31 mouse cellular contexts compared by ENCODE assay signal in genomic region chr2:169832184-169832583, GRCm38 (mm10).
DNase-seq lines count a peak whose midpoint lies in the region; ATAC-seq lines count a peak whose summit lies in the region.
"Had no signal": no experiment of that assay in that cellular context is flagged by ENCODE, and none has a peak within 500 bp of the region (broad histone marks: within the 10 kb centered on the region; RNA-seq: fewer than 3 reads in every experiment).

No protein-coding gene starts in this region.

- H3K9me3 ChIP-seq in neural tube, embryonic 15.5 days (replicated peaks): no peaks in the 10 kb centered on the region
- no peaks in the 10 kb centered on the region for H3K9me3 ChIP-seq in hindbrain, embryonic 14.5 days (ENCODE audit: control insufficient read depth, low read length)
- H3K9me3 ChIP-seq: embryonic facial prominence, embryonic 13.5 days; forebrain, embryonic 10.5 days; forebrain, embryonic 15.5 days; limb, embryonic 13.5 days had no signal

- no peak for ATAC-seq in neural tube, embryonic 15.5 days (ENCODE audit: low FRiP score)
- ATAC-seq in hindbrain, embryonic 14.5 days (ENCODE audit: low FRiP score): no peak
- ATAC-seq: forebrain, embryonic 15.5 days; inflammation-experienced regulatory T-cells, adult 6 months; midbrain, embryonic 16.5 days; Patski had no signal

- 35% methylated on average over 12 of the region's 12 CpGs for WGBS in neural tube, embryonic 15.5 days
- 52% methylated on average over 12 of the region's 12 CpGs for WGBS in hindbrain, embryonic 14.5 days

- peaks cover 36% of the 10 kb centered on the region for H3K4me1 ChIP-seq in neural tube, embryonic 15.5 days
- H3K4me1 ChIP-seq in hindbrain, embryonic 14.5 days (replicated peaks; ENCODE audit: control insufficient read depth, insufficient read depth, low read length): no peaks in the 10 kb centered on the region; the same call in 1 of the 2 replicates

- no peak overlapping the region for H3K27ac ChIP-seq in neural tube, embryonic 15.5 days (replicated peaks)
- 0 out of 2 replicates have a peak overlapping the region, but pooled peaks have one; percentile 3 for H3K27ac ChIP-seq in hindbrain, embryonic 14.5 days
- H3K27ac ChIP-seq: embryonic facial prominence, embryonic 13.5 days; forebrain, embryonic 10.5 days; forebrain, embryonic 15.5 days; gastrocnemius, adult 2 months; left cerebral cortex, adult 2 months; limb, embryonic 13.5 days; lung, embryonic 15.5 days had no signal

- H3K4me2 ChIP-seq in neural tube, embryonic 15.5 days: no peak overlapping the region
- no peak overlapping the region for H3K4me2 ChIP-seq in hindbrain, embryonic 14.5 days (replicated peaks)
- H3K4me2 ChIP-seq: embryonic facial prominence, embryonic 13.5 days; forebrain, embryonic 15.5 days; heart, embryonic 11.5 days; limb, embryonic 13.5 days; liver, embryonic 11.5 days; lung, embryonic 15.5 days; midbrain, embryonic 11.5 days had no signal

- H3K36me3 ChIP-seq in neural tube, embryonic 15.5 days: no peaks in the 10 kb centered on the region
- no peaks in the 10 kb centered on the region for H3K36me3 ChIP-seq in hindbrain, embryonic 14.5 days (replicated peaks; ENCODE audit: control insufficient read depth, insufficient read depth)
- H3K36me3 ChIP-seq: embryonic facial prominence, embryonic 13.5 days; forebrain, embryonic 10.5 days; forebrain, embryonic 15.5 days; limb, embryonic 13.5 days; lung, embryonic 15.5 days had no signal

- DNase-seq in adrenal gland, postnatal 25 days: peak; percentile 25
- no peak for DNase-seq in adrenal gland, adult 18-20 months (ENCODE audit: low spot score in 2 of 2)
- DNase-seq in neural tube, embryonic 10.5 days (ENCODE audit: extremely low spot score, low spot score): peak; percentile 44
- no peak for DNase-seq in hindbrain, embryonic 14.5 days (ENCODE audit: low spot score)
- no peak for DNase-seq in frontal cortex, postnatal 10 days (ENCODE audit: low spot score in 2 of 2)
- DNase-seq in left cerebral cortex, adult 11 months (ENCODE audit: low spot score): no peak
- DNase-seq: cerebellum, adult 18-20 months; cerebellum, postnatal 14 days; gastrocnemius, adult 2 months; gastrocnemius, postnatal 36 days; heart, adult 18-20 months; heart, postnatal 36 days; kidney, adult 11 months; kidney, postnatal 14 days; right cerebral cortex, postnatal 25 days; spleen, adult 18-20 months; thymus, adult 2 months; thymus, postnatal 36 days had no signal

- H3K9ac ChIP-seq in neural tube, embryonic 15.5 days (replicated peaks): no peak overlapping the region
- H3K9ac ChIP-seq in hindbrain, embryonic 14.5 days: no peak overlapping the region
- H3K9ac ChIP-seq: embryonic facial prominence, embryonic 13.5 days; forebrain, embryonic 15.5 days; limb, embryonic 13.5 days; lung, embryonic 15.5 days had no signal

- H3K27me3 ChIP-seq in neural tube, embryonic 15.5 days (replicated peaks): no peaks in the 10 kb centered on the region
- no peaks in the 10 kb centered on the region for H3K27me3 ChIP-seq in hindbrain, embryonic 14.5 days (ENCODE audit: control insufficient read depth, insufficient read depth, low read length)
- H3K27me3 ChIP-seq: embryonic facial prominence, embryonic 13.5 days; forebrain, embryonic 15.5 days; limb, embryonic 13.5 days; lung, embryonic 15.5 days; Patski had no signal

- no peak overlapping the region for H3K4me3 ChIP-seq in neural tube, embryonic 15.5 days (replicated peaks)
- no peak overlapping the region for H3K4me3 ChIP-seq in hindbrain, embryonic 14.5 days (replicated peaks; ENCODE audit: low read length)
- H3K4me3 ChIP-seq: embryonic facial prominence, embryonic 13.5 days; forebrain, embryonic 10.5 days; forebrain, embryonic 15.5 days; gastrocnemius, adult 2 months; left cerebral cortex, adult 2 months; limb, embryonic 13.5 days; lung, embryonic 15.5 days had no signal

Comparison
In these comparisons a context has a peak if more than half of its experiments do, and no peak if none do; other contexts are left out.
1. DNase-seq: peak in adrenal gland, postnatal 25 days (single experiment) and neural tube, embryonic 10.5 days (single experiment); none in adrenal gland, adult 18-20 months (0 of 2), hindbrain, embryonic 14.5 days (single experiment), frontal cortex, postnatal 10 days (0 of 2) and left cerebral cortex, adult 11 months (single experiment).